ENCODE assay signal across 12 mouse cellular contexts in genomic region chr12:37259771-37260528, GRCm38 (mm10).
"Had no signal": no experiment of that assay in that cellular context is flagged by ENCODE, and none has a peak within 500 bp of the region (broad histone marks: within the 10 kb centered on the region; RNA-seq: fewer than 3 reads in every experiment).

No protein-coding gene starts in this region.

- H3K27ac ChIP-seq: hindbrain, embryonic 15.5 days; layer of hippocampus, adult 2 months; left cerebral cortex, adult 2 months; liver, embryonic 14.5 days had no signal

- H3K9ac ChIP-seq: hindbrain, embryonic 15.5 days; liver, embryonic 14.5 days had no signal

- H3K9me3 ChIP-seq: hindbrain, embryonic 15.5 days had no signal

- H3K4me1 ChIP-seq: hindbrain, embryonic 15.5 days had no signal

- H3K4me2 ChIP-seq: hindbrain, embryonic 15.5 days; midbrain, embryonic 11.5 days had no signal

- H3K36me3 ChIP-seq: hindbrain, embryonic 15.5 days had no signal

- DNase-seq: layer of hippocampus, postnatal 36 days; lung, adult 2 months; lung, postnatal 14 days; lung, postnatal 4 days; midbrain, embryonic 14.5 days; thymus, adult 18-20 months; thymus, postnatal 36 days had no signal

- H3K27me3 ChIP-seq: hindbrain, embryonic 15.5 days had no signal

- H3K4me3 ChIP-seq: hindbrain, embryonic 15.5 days; layer of hippocampus, adult 2 months; left cerebral cortex, adult 2 months had no signal
